ENCODE assay signal across 8 mouse cellular contexts in genomic region chr8:123384883-123385540, GRCm38 (mm10). TPM values are rescaled to one million over a fixed set of nuclear protein-coding genes. Genes with fewer than 3 reads are reported as not detected.
A peak's percentile ranks its signal among the peaks of the same experiment; 100 is the strongest.
DNase-seq lines count a peak whose midpoint lies in the region; ATAC-seq lines count a peak whose summit lies in the region.

No protein-coding gene starts in this region.

- no peak overlapping the region for H3K9ac ChIP-seq in forebrain, embryonic 14.5 days (ENCODE audit: low read length)
- no peak overlapping the region for H3K9ac ChIP-seq in forebrain, embryonic 12.5 days
- no peak overlapping the region for H3K9ac ChIP-seq in neural tube, embryonic 15.5 days (replicated peaks)

- ATAC-seq in forebrain, embryonic 14.5 days = no peak
- ATAC-seq in forebrain, embryonic 12.5 days (ENCODE audit: low FRiP score) = no peak
- no peak for ATAC-seq in neural tube, embryonic 15.5 days (ENCODE audit: low FRiP score)
- ATAC-seq in monocyte, adult 5-6 weeks (replicated peaks; ENCODE audit: insufficient number of reproducible peaks, low FRiP score, low TSS enrichment, poor library complexity, severe bottlenecking) = 0 out of 2 replicates have a peak, but pooled peaks have one; percentile 37

- peak; percentile 29 for DNase-seq in forebrain, embryonic 14.5 days (ENCODE audit: low spot score)
- DNase-seq in neural tube, embryonic 10.5 days (ENCODE audit: extremely low spot score, low spot score) = peak; percentile 27
- peak; percentile 32 for DNase-seq in c-Kit-positive CD71-negative TER-119-negative erythroid progenitor cells, embryonic 14.5 days (ENCODE audit: low read depth)
- DNase-seq in frontal cortex, postnatal 10 days (ENCODE audit: low spot score in 2 of 2) = no peak
- no peak for DNase-seq in urinary bladder, postnatal 14 days (ENCODE audit: low spot score)

- H3K27me3 ChIP-seq in forebrain, embryonic 14.5 days (replicated peaks; ENCODE audit: control insufficient read depth, insufficient read depth, low read length) = no peaks in the 10 kb centered on the region
- no peaks in the 10 kb centered on the region for H3K27me3 ChIP-seq in forebrain, embryonic 12.5 days
- no peaks in the 10 kb centered on the region for H3K27me3 ChIP-seq in neural tube, embryonic 15.5 days (replicated peaks)

- no peak overlapping the region for H3K27ac ChIP-seq in forebrain, embryonic 14.5 days (ENCODE audit: low read depth, low read length)
- no peak overlapping the region for H3K27ac ChIP-seq in forebrain, embryonic 12.5 days
- no peak overlapping the region for H3K27ac ChIP-seq in neural tube, embryonic 15.5 days (replicated peaks)

- no peaks in the 10 kb centered on the region for H3K9me3 ChIP-seq in forebrain, embryonic 14.5 days (replicated peaks; ENCODE audit: control insufficient read depth, low read length)
- H3K9me3 ChIP-seq in forebrain, embryonic 12.5 days = no peaks in the 10 kb centered on the region
- no peaks in the 10 kb centered on the region for H3K9me3 ChIP-seq in neural tube, embryonic 15.5 days (replicated peaks)

- H3K4me2 ChIP-seq in forebrain, embryonic 14.5 days (ENCODE audit: low read length) = no peak overlapping the region
- no peak overlapping the region for H3K4me2 ChIP-seq in forebrain, embryonic 12.5 days
- H3K4me2 ChIP-seq in neural tube, embryonic 15.5 days = no peak overlapping the region

- H3K36me3 ChIP-seq in forebrain, embryonic 14.5 days (ENCODE audit: control insufficient read depth, insufficient read depth, low read length) = peaks cover 85% of the 10 kb centered on the region
- H3K36me3 ChIP-seq in forebrain, embryonic 12.5 days (replicated peaks) = peaks cover 90% of the 10 kb centered on the region
- peaks cover 95% of the 10 kb centered on the region for H3K36me3 ChIP-seq in neural tube, embryonic 15.5 days

- H3K4me1 ChIP-seq in forebrain, embryonic 14.5 days (ENCODE audit: control insufficient read depth, insufficient read depth, low read length) = no peaks in the 10 kb centered on the region
- no peaks in the 10 kb centered on the region for H3K4me1 ChIP-seq in forebrain, embryonic 12.5 days
- no peaks in the 10 kb centered on the region for H3K4me1 ChIP-seq in neural tube, embryonic 15.5 days

- WGBS in forebrain, embryonic 14.5 days = 71% methylated on average over 9 of the region's 9 CpGs
- WGBS in forebrain, embryonic 12.5 days = 72% methylated on average over 9 of the region's 9 CpGs
- WGBS in neural tube, embryonic 15.5 days = 71% methylated on average over 9 of the region's 9 CpGs

- no peak overlapping the region for H3K4me3 ChIP-seq in forebrain, embryonic 14.5 days (ENCODE audit: low read depth, low read length)
- H3K4me3 ChIP-seq in forebrain, embryonic 12.5 days (replicated peaks) = no peak overlapping the region
- H3K4me3 ChIP-seq in neural tube, embryonic 15.5 days (replicated peaks) = no peak overlapping the region

RNA-seq across cellular contexts. Expression of gene Tcf25, which starts 11.5 kb away (rescaled TPM):
- polyA plus RNA-seq in forebrain, embryonic 14.5 days (2014; fragmentation: Nextera tagmentation; extraction: Ambion mirVana) = 181 and 203 TPM in 2 replicates
- 174 and 194 TPM in 2 replicates for polyA plus RNA-seq in forebrain, embryonic 12.5 days (2016; fragmentation: Nextera tagmentation; extraction: Ambion mirVana)
- 368 and 390 TPM in 2 replicates for polyA plus RNA-seq in neural tube, embryonic 15.5 days (2015; fragmentation: Nextera tagmentation; extraction: Ambion mirVana)
- total RNA-seq in monocyte, adult 5-6 weeks (2017) = 415 to 577 TPM (median 562 TPM) in 3 replicates

RNA-seq across cellular contexts. Expression of gene Mc1r, which starts 21.9 kb away (rescaled TPM):
- 0.11 TPM in 1 of 2 replicates, not detected in the other for polyA plus RNA-seq in forebrain, embryonic 14.5 days (2014; fragmentation: Nextera tagmentation; extraction: Ambion mirVana)
- polyA plus RNA-seq in forebrain, embryonic 12.5 days (2016; fragmentation: Nextera tagmentation; extraction: Ambion mirVana) = 0.13 and 0.14 TPM in 2 replicates
- 0.20 and 0.22 TPM in 2 replicates for polyA plus RNA-seq in neural tube, embryonic 15.5 days (2015; fragmentation: Nextera tagmentation; extraction: Ambion mirVana)
- not detected in 3 replicates for total RNA-seq in monocyte, adult 5-6 weeks (2017)

RNA-seq across cellular contexts. Expression of gene Tubb3, which starts 26.2 kb away (rescaled TPM):
- 1,786 and 1,955 TPM in 2 replicates for polyA plus RNA-seq in forebrain, embryonic 14.5 days (2014; fragmentation: Nextera tagmentation; extraction: Ambion mirVana)
- polyA plus RNA-seq in forebrain, embryonic 12.5 days (2016; fragmentation: Nextera tagmentation; extraction: Ambion mirVana) = 827 and 897 TPM in 2 replicates
- 1,289 and 1,555 TPM in 2 replicates for polyA plus RNA-seq in neural tube, embryonic 15.5 days (2015; fragmentation: Nextera tagmentation; extraction: Ambion mirVana)
- total RNA-seq in monocyte, adult 5-6 weeks (2017) = 0.29 to 0.96 TPM (median 0.76 TPM) in 3 replicates

RNA-seq across cellular contexts. Expression of gene Def8, which starts 38.3 kb away (rescaled TPM):
- polyA plus RNA-seq in forebrain, embryonic 14.5 days (2014; fragmentation: Nextera tagmentation; extraction: Ambion mirVana) = 44.3 and 48.4 TPM in 2 replicates
- polyA plus RNA-seq in forebrain, embryonic 12.5 days (2016; fragmentation: Nextera tagmentation; extraction: Ambion mirVana) = 42.9 and 46.6 TPM in 2 replicates
- 46.8 and 52.3 TPM in 2 replicates for polyA plus RNA-seq in neural tube, embryonic 15.5 days (2015; fragmentation: Nextera tagmentation; extraction: Ambion mirVana)
- 9.1 to 9.7 TPM (median 9.4 TPM) in 3 replicates for total RNA-seq in monocyte, adult 5-6 weeks (2017)

RNA-seq across cellular contexts. Expression of gene Spire2, which starts 52.5 kb away (rescaled TPM):
- 13.7 and 20.2 TPM in 2 replicates for polyA plus RNA-seq in forebrain, embryonic 14.5 days (2014; fragmentation: Nextera tagmentation; extraction: Ambion mirVana)
- 19.9 and 21.8 TPM in 2 replicates for polyA plus RNA-seq in forebrain, embryonic 12.5 days (2016; fragmentation: Nextera tagmentation; extraction: Ambion mirVana)
- 37.9 and 44.0 TPM in 2 replicates for polyA plus RNA-seq in neural tube, embryonic 15.5 days (2015; fragmentation: Nextera tagmentation; extraction: Ambion mirVana)
- 0.32 TPM in 1 of 3 replicates, not detected in the others for total RNA-seq in monocyte, adult 5-6 weeks (2017)

Comparison
In these comparisons a context has a peak if more than half of its experiments do, and no peak if none do; other contexts are left out.
1. DNase-seq: peak in forebrain, embryonic 14.5 days (single experiment), neural tube, embryonic 10.5 days (single experiment) and c-Kit-positive CD71-negative TER-119-negative erythroid progenitor cells, embryonic 14.5 days (single experiment); none in frontal cortex, postnatal 10 days (0 of 2) and urinary bladder, postnatal 14 days (single experiment).